Mouse (Mus musculus): ENCODE results near the gene Dhx15. TPM values are rescaled to one million over a fixed set of nuclear protein-coding genes. Genes with fewer than 3 reads are reported as not detected.
"Not testable (repeated sequence)": the region's sequence is repeated elsewhere in the genome, so short reads cannot be mapped to it uniquely, and the experiment has no call there.

The Dhx15 gene
- 30.1 and 40.6 TPM in 2 replicates for polyA plus RNA-seq (2012; rRNA removed)

DNA sequence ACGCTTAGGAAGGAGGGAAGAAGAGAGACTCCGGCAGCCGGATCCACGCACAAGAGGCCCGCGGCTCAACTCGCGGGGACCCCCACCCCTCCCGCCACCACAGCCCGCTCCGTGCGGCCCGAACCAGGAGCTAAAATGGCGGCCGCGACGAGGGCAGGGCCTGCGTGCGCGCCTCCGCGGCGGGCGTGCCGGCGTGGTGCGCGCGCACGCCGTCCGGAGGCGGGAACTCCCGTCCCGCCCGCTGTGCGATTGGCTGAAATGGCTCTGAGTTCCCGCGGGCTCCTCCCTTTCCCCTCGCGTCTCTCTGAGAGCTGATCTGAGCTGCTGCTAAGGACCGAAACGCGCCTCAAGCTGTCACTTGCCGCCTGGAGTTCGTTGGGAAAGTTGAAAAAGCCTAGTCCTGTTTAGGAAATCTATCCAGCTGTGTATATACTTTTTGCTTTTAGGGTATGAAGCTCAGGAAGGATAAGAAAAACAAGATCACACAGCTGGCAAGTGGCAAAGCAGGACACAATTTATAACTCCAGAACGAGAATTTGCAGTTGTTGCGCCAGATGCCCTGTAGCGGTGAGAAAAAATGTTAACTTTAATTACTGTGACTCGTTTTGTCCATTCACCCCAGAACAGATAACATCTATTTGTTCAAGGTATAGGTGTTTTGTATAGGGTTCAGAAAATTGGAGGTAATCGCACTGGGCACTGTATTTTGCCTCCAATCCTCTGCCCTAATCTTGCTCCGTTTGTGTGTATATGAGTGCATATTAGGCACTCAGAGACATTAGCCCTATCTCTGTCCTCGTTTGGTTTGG lies at the start of gene Dhx15:
TSS of gene Dhx15 (minus strand) at position 144 of the 809 bp plus-strand sequence.
- 0 out of 2 replicates have a peak, but pooled peaks cover 1% of the 10 kb centered on the region for H3K36me3 ChIP-seq (ENCODE audit: control insufficient read depth, insufficient read depth, low read length)
- peaks cover 3% of the 10 kb centered on the region; the same call in 1 of the 2 replicates for H3K4me1 ChIP-seq (ENCODE audit: control insufficient read depth, insufficient read depth, low read length)
- H3K27me3 ChIP-seq (ENCODE audit: control insufficient read depth, insufficient read depth, low read length) = no peaks in the 10 kb centered on the region
- peak within 1 kb of the TSS; percentile 92 for H3K27ac ChIP-seq (ENCODE audit: control insufficient read depth, insufficient read depth, low read depth, low read length)
- TF ChIP-seq POLR2A (IDR thresholded peaks at IDR 0.05; ENCODE audit: control insufficient read depth, low read depth, low read length) (peak; percentile 91), CTCF (IDR thresholded peaks at IDR 0.05; ENCODE audit: control insufficient read depth, insufficient read depth, insufficient replicate concordance, low read depth, low read length) (no peak)
- peak within 1 kb of the TSS; percentile 91 for H3K4me3 ChIP-seq (ENCODE audit: control insufficient read depth, low read depth, low read length)

DNA sequence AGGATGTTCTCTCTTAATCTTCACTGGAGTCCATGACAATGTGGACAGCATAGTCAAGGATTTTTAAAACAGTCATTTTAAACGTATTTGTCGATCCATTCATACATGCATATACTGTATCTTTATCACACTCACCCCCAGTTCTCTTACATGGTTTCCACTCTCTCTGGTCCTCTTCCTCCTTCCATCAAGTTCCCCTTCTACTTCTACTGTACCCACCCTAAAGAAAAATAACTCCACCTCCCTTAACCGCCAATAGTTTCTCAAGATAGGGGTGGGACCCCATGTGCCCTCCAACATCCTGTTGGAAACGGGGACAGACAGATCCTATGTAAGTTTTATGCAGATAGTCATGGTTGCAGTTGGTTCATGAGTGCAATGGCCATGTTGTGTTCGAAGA lies 48.6 kb upstream of the Dhx15 start:
- Histone ChIP-seq H3K4me1 (ENCODE audit: control insufficient read depth, insufficient read depth, low read length) (no peaks in the 10 kb centered on the region), H3K36me3 (ENCODE audit: control insufficient read depth, insufficient read depth, low read length) (no peaks in the 10 kb centered on the region), H3K27me3 (ENCODE audit: control insufficient read depth, insufficient read depth, low read length) (no peaks in the 10 kb centered on the region), H3K27ac (ENCODE audit: control insufficient read depth, insufficient read depth, low read depth, low read length) (no peak overlapping the region), H3K4me3 (ENCODE audit: control insufficient read depth, low read depth, low read length) (no peak overlapping the region)
- TF ChIP-seq CTCF (IDR thresholded peaks at IDR 0.05; ENCODE audit: control insufficient read depth, insufficient read depth, insufficient replicate concordance, low read depth, low read length) (no peak), POLR2A (IDR thresholded peaks at IDR 0.05; ENCODE audit: control insufficient read depth, low read depth, low read length) (no peak)

DNA sequence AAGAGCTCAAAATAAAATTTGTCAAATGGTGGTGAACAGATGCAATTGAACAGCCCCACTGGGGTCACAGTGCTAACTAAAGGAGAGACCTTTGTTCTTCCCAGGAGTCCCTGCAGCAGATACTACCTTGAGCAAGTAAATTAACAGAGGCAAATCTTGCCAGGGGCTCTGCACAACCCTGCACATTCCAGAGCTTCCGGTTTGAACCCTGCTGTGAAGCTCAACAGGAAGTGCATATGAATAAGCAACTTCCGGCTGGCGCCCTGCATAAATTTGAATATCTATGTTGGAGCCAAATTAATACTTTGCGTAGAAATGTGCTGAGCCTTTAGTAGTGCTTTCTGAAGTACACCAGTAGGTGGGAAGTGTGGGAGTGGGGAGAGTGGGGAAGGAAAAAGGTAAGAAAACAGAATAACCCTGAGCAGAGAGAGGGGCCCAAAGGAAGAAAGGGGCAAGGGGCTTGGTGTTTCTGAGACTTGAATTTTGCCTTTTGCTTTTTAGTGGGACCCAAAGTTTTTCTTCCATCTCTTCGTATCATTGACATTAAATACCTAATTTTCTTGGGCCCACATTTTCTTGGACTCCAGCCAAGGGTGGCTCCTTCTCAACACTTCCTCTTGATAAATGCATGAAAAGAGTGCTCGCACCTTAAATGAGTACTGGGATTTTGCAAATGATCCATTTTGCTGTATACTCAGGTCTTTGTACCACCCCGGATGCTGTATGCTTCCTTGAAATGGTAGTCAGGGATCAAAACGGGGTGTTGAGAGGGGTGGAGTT lies 47.8 kb upstream of the Dhx15 start:
- Histone ChIP-seq H3K27me3 (ENCODE audit: control insufficient read depth, insufficient read depth, low read length) (no peaks in the 10 kb centered on the region), H3K27ac (ENCODE audit: control insufficient read depth, insufficient read depth, low read depth, low read length) (no peak overlapping the region), H3K36me3 (ENCODE audit: control insufficient read depth, insufficient read depth, low read length) (no peaks in the 10 kb centered on the region), H3K4me3 (ENCODE audit: control insufficient read depth, low read depth, low read length) (no peak overlapping the region), H3K4me1 (ENCODE audit: control insufficient read depth, insufficient read depth, low read length) (no peaks in the 10 kb centered on the region)
- TF ChIP-seq CTCF (IDR thresholded peaks at IDR 0.05; ENCODE audit: control insufficient read depth, insufficient read depth, insufficient replicate concordance, low read depth, low read length) (no peak), POLR2A (IDR thresholded peaks at IDR 0.05; ENCODE audit: control insufficient read depth, low read depth, low read length) (no peak)

DNA sequence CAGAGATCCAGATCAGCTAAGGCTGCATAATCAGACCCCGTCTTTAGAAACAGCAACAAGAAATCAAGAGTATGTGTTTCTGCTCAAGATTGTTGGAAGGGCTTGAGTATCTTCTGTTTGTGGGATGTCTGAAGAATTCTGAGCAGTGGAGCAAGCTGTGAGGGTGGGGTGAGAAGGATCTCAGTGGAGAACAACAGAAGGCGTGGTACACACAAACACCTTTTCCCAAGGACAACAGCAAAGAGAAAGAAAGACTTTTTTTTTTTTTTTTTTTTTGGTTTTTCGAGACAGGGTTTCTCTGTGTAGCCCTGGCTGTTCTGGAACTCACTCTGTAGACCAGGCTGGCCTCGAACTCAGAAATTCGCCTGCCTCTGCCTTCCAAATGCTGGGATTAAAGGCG lies 46.3 kb upstream of the Dhx15 start:
- H3K27ac ChIP-seq (ENCODE audit: control insufficient read depth, insufficient read depth, low read depth, low read length); H3K4me1 ChIP-seq (ENCODE audit: control insufficient read depth, insufficient read depth, low read length); H3K27me3 ChIP-seq (ENCODE audit: control insufficient read depth, insufficient read depth, low read length); H3K4me3 ChIP-seq (ENCODE audit: control insufficient read depth, low read depth, low read length); H3K36me3 ChIP-seq (ENCODE audit: control insufficient read depth, insufficient read depth, low read length): not testable (repeated sequence)

DNA sequence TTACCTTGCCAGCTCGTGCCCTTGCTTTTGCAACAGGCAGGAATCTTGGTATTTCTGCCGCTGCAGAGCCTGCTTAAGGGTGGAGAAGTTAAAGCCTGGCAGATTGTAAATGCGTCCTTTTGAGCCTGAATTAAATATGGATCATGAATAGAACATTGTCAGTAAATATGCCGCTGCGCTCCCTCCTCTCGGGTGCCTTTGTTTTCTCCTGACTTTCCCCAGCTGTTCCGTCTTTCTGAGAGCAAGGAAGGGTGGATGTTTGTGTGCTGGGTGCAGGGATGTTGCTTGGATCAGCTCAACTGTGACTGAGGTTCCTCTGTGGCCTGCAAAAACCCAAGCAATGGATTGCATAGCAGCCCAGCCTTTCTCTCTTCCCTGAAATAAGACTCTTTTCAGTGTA lies 44.3 kb upstream of the Dhx15 start:
- Histone ChIP-seq H3K36me3 (ENCODE audit: control insufficient read depth, insufficient read depth, low read length) (no peaks in the 10 kb centered on the region), H3K4me3 (ENCODE audit: control insufficient read depth, low read depth, low read length) (no peak overlapping the region), H3K27ac (ENCODE audit: control insufficient read depth, insufficient read depth, low read depth, low read length) (no peak overlapping the region), H3K4me1 (ENCODE audit: control insufficient read depth, insufficient read depth, low read length) (no peaks in the 10 kb centered on the region), H3K27me3 (ENCODE audit: control insufficient read depth, insufficient read depth, low read length) (no peaks in the 10 kb centered on the region)
- no peak for TF ChIP-seq CTCF (IDR thresholded peaks at IDR 0.05; ENCODE audit: control insufficient read depth, insufficient read depth, insufficient replicate concordance, low read depth, low read length)
- no peak for TF ChIP-seq POLR2A (IDR thresholded peaks at IDR 0.05; ENCODE audit: control insufficient read depth, low read depth, low read length)

DNA sequence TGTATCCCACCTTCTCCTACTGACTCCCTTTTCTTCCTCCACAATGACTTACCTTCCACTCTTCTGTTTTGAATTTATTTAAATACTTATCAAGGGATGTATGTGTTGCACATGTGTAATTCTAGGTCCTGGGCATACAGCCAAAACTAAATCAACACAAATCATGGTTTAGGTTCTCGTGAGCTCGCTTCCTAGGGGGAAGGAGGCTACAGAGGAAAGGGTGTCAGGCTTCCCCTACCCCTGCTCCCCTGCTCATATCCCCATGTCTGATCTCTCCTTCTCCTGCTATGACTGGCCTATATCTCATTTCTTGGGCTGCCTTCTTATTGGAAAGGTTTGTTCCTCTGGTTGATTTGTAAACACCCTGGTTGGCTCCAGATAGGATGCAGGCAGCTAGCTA lies 43.6 kb upstream of the Dhx15 start:
- Histone ChIP-seq H3K27me3 (ENCODE audit: control insufficient read depth, insufficient read depth, low read length) (no peaks in the 10 kb centered on the region), H3K36me3 (ENCODE audit: control insufficient read depth, insufficient read depth, low read length) (no peaks in the 10 kb centered on the region), H3K4me3 (ENCODE audit: control insufficient read depth, low read depth, low read length) (no peak overlapping the region), H3K27ac (ENCODE audit: control insufficient read depth, insufficient read depth, low read depth, low read length) (no peak overlapping the region), H3K4me1 (ENCODE audit: control insufficient read depth, insufficient read depth, low read length) (no peaks in the 10 kb centered on the region)
- TF ChIP-seq POLR2A (IDR thresholded peaks at IDR 0.05; ENCODE audit: control insufficient read depth, low read depth, low read length) = no peak
- TF ChIP-seq CTCF (IDR thresholded peaks at IDR 0.05; ENCODE audit: control insufficient read depth, insufficient read depth, insufficient replicate concordance, low read depth, low read length) = no peak

DNA sequence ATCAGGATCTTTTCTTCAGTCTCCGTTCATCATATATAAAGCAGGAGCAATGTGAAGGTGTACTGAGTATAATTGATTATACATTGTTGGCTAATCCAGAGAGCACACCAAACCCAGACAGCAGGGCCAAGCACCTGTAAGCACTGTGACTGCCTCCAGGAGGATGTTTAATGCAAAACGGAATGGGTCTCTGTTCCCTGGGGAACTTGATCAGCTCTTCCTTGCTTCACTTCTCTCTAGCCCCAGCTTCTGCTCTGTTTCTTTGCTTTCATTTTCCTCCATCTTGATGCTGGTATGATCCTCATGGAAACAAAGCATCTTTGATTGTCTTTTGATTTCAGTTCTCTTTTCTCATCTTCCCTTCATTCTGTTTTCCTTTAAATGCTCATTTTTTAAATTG lies 42.3 kb upstream of the Dhx15 start:
- Histone ChIP-seq H3K27me3 (ENCODE audit: control insufficient read depth, insufficient read depth, low read length) (no peaks in the 10 kb centered on the region), H3K36me3 (ENCODE audit: control insufficient read depth, insufficient read depth, low read length) (no peaks in the 10 kb centered on the region), H3K27ac (ENCODE audit: control insufficient read depth, insufficient read depth, low read depth, low read length) (no peak overlapping the region), H3K4me1 (ENCODE audit: control insufficient read depth, insufficient read depth, low read length) (no peaks in the 10 kb centered on the region), H3K4me3 (ENCODE audit: control insufficient read depth, low read depth, low read length) (no peak overlapping the region)
- TF ChIP-seq CTCF (IDR thresholded peaks at IDR 0.05; ENCODE audit: control insufficient read depth, insufficient read depth, insufficient replicate concordance, low read depth, low read length) (no peak), POLR2A (IDR thresholded peaks at IDR 0.05; ENCODE audit: control insufficient read depth, low read depth, low read length) (no peak)

Measured in testis, adult 2 months (tissue).